Mouse (Mus musculus) testis, postnatal 14 days (tissue): ENCODE data around the gene Tssk2.

Experiments used
- DNase-seq: peaks from one replicate; pipeline ENCODE4 v3.0.0; 2021; ENCODE audit warnings: low spot score

Tssk2 gene

GRCm38 (mm10) chr16:17898462-17898861 lies at the start of gene Tssk2, which contains the start of gene Dgcr2:
Gene Tssk2 (plus strand): TSS chr16:17898637.
Gene Dgcr2 (minus strand): TSS chr16:17898562.
- DNase-seq = no peak

GRCm38 (mm10) chr16:17848928-17849327 lies 49.5 kb upstream of the Tssk2 start:
- no peak for DNase-seq

- DNase-seq = no peak
Observed at GRCm38 (mm10) chr16:17849486-17849885, 49.0 kb upstream of the Tssk2 start.

- DNase-seq = no peak
Observed at GRCm38 (mm10) chr16:17851331-17851730, 47.1 kb upstream of the Tssk2 start.

GRCm38 (mm10) chr16:17851860-17852259 lies 46.6 kb upstream of the Tssk2 start:
- DNase-seq = no peak

- no peak for DNase-seq
Observed at GRCm38 (mm10) chr16:17853263-17853662, 45.2 kb upstream of the Tssk2 start.

GRCm38 (mm10) chr16:17857157-17857556 lies 41.3 kb upstream of the Tssk2 start:
- DNase-seq = no peak

- no peak for DNase-seq
Observed at GRCm38 (mm10) chr16:17858592-17858991, 39.8 kb upstream of the Tssk2 start.

GRCm38 (mm10) chr16:17865293-17865692 lies 33.1 kb upstream of the Tssk2 start:
- no peak for DNase-seq

GRCm38 (mm10) chr16:17865770-17866169 lies 32.7 kb upstream of the Tssk2 start:
- DNase-seq = no peak

GRCm38 (mm10) chr16:17871248-17871647 lies 27.2 kb upstream of the Tssk2 start:
- no peak for DNase-seq

GRCm38 (mm10) chr16:17872995-17873394 lies 25.4 kb upstream of the Tssk2 start:
- DNase-seq = no peak

- DNase-seq = no peak
Observed at GRCm38 (mm10) chr16:17875174-17875573, 23.3 kb upstream of the Tssk2 start.

- no peak for DNase-seq
Observed at GRCm38 (mm10) chr16:17876096-17876495, 22.3 kb upstream of the Tssk2 start.

GRCm38 (mm10) chr16:17879571-17879970 lies 18.9 kb upstream of the Tssk2 start:
- DNase-seq = no peak

GRCm38 (mm10) chr16:17882196-17882595 lies 16.2 kb upstream of the Tssk2 start:
- no peak for DNase-seq

- no peak for DNase-seq
Observed at GRCm38 (mm10) chr16:17884116-17884515, 14.3 kb upstream of the Tssk2 start.

GRCm38 (mm10) chr16:17889689-17890341 lies 8.6 kb upstream of the Tssk2 start:
- no peak for DNase-seq

- DNase-seq = no peak
Observed at GRCm38 (mm10) chr16:17890342-17890727, 8.1 kb upstream of the Tssk2 start.

GRCm38 (mm10) chr16:17890917-17891566 lies 7.4 kb upstream of the Tssk2 start:
- peak; percentile 81 for DNase-seq

- peak; percentile 98 for DNase-seq
Observed at GRCm38 (mm10) chr16:17891567-17891959, 6.9 kb upstream of the Tssk2 start, which contains the start of gene Gm20518. Gene Gm20518 (minus strand): TSS chr16:17891671.

GRCm38 (mm10) chr16:17892606-17893005 lies 5.8 kb upstream of the Tssk2 start:
- DNase-seq = peak; percentile 42

- DNase-seq = no peak
Observed at GRCm38 (mm10) chr16:17893923-17894322, 4.5 kb upstream of the Tssk2 start, which contains the start of gene Tssk1. Gene Tssk1 (plus strand): TSS chr16:17894223.

- DNase-seq = no peak
Observed at GRCm38 (mm10) chr16:17896091-17896490, 2.3 kb upstream of the Tssk2 start.
